Mouse (Mus musculus) kidney, embryonic 15.5 days (tissue): ENCODE measurements at regions not wholly inside any gene's neighbourhood (a gene's known extent, or its start where the extent isn't known, plus 50 kb on each side); places are given as distances from the start of the nearest gene placed in this dataset.

Experiments used
- ATAC-seq: fragments of 200-750 bp; cut with Nextera tagmentation; replicated peaks from 2 replicates; pipeline ENCODE4 v1.8.0; 2017; ENCODE audit warnings: moderate TSS enrichment; ENCODE audit not compliant: low FRiP score
- H3K27ac ChIP-seq: fragments of 300-500 bp; sonication (generic); 2 replicates; pipeline ENCODE4 v1.5.1; 2015; ENCODE audit warnings: mild to moderate bottlenecking, inconsistent platforms
- H3K27me3 ChIP-seq: fragments of 300-500 bp; sonication (generic); 2 replicates; pipeline ENCODE4 v1.6.1; 2015; ENCODE audit warnings: inconsistent platforms
- H3K36me3 ChIP-seq: fragments of 300-500 bp; sonication (generic); 2 replicates; pipeline ENCODE4 v1.6.1; 2015; ENCODE audit warnings: inconsistent platforms
- H3K4me1 ChIP-seq: fragments of 300-500 bp; sonication (generic); 2 replicates; pipeline ENCODE4 v1.6.1; 2015; ENCODE audit warnings: inconsistent platforms
- H3K4me2 ChIP-seq: fragments of 300-500 bp; sonication (generic); 2 replicates; pipeline ENCODE4 v1.6.1; 2015; ENCODE audit warnings: moderate library complexity, mild to moderate bottlenecking, inconsistent platforms
- H3K4me3 ChIP-seq: fragments of 300-500 bp; sonication (generic); replicated peaks from 2 replicates; pipeline ENCODE4 v1.5.1; 2015; ENCODE audit warnings: mild to moderate bottlenecking, inconsistent platforms
- H3K9ac ChIP-seq: fragments of 300-500 bp; sonication (generic); 2 replicates; pipeline ENCODE4 v1.6.1; 2015; ENCODE audit warnings: mild to moderate bottlenecking, inconsistent platforms
- H3K9me3 ChIP-seq: fragments of 300-500 bp; sonication (generic); replicated peaks from 2 replicates; pipeline ENCODE4 v1.6.1; 2016; ENCODE audit warnings: inconsistent platforms
- WGBS: fragments of 180-500 bp; shearing (Covaris S2); methylation state at CpG from one replicate; pipeline ENCODE4 v1.1.7; 2015; ENCODE audit warnings: mixed read lengths; 5-methylcytosine and 5-hydroxymethylcytosine counted together

DNA sequence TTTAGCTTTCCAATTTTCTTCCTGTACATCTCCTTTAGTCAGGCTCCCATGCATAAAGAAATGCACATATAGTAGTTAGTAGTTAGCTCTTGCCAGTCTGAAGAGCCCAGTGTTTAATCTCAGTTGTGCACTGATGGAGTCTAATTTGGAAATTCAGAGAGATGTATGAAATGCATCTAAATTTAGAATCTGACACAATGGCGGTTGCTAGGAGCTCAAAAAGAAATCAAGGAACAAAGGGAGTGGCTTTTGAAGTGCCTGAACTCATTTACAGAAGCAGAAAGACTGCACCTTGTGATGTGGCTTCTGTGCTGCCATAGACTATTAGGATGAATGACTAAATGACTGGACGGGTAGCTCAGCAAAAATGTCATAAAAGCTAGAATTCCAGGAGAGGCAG lies 916.3 kb downstream of the Rps29 start:
- Histone ChIP-seq H3K27ac (no peak overlapping the region), H3K9ac (no peak overlapping the region), H3K9me3 (no peaks in the 10 kb centered on the region), H3K36me3 (no peaks in the 10 kb centered on the region), H3K27me3 (no peaks in the 10 kb centered on the region), H3K4me2 (no peak overlapping the region), H3K4me1 (no peaks in the 10 kb centered on the region), H3K4me3 (no peak overlapping the region)
- 77% methylated on average over 2 of the region's 2 CpGs for WGBS
- ATAC-seq = no peak

DNA sequence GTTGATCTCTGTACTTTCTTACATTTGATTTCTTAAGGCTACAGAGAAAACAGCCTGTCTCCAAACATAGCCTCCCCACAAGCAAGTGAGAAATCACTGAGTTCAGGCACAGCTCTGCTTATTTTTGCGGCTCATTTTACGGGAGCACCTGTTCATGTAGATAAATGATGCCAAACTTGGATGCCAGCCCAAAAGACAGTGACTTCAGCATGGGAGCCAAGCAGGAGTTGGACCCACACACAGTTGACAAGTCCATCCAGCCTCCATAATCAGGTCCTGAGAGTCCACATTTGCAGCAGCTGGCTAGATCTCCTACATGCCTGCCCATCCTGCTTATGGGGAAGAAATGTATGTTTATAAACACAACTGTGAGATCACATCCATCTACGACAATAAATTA lies 927.2 kb downstream of the Rps29 start:
- H3K9me3 ChIP-seq = no peaks in the 10 kb centered on the region
- H3K27me3 ChIP-seq = no peaks in the 10 kb centered on the region; the same call in 1 of the 2 replicates
- no peak overlapping the region for H3K27ac ChIP-seq
- no peaks in the 10 kb centered on the region for H3K4me1 ChIP-seq
- no peak overlapping the region for H3K4me3 ChIP-seq
- no peak overlapping the region for H3K9ac ChIP-seq
- ATAC-seq = no peak
- 56% methylated on average over 3 of the region's 3 CpGs for WGBS
- H3K4me2 ChIP-seq = no peak overlapping the region
- no peaks in the 10 kb centered on the region for H3K36me3 ChIP-seq

DNA sequence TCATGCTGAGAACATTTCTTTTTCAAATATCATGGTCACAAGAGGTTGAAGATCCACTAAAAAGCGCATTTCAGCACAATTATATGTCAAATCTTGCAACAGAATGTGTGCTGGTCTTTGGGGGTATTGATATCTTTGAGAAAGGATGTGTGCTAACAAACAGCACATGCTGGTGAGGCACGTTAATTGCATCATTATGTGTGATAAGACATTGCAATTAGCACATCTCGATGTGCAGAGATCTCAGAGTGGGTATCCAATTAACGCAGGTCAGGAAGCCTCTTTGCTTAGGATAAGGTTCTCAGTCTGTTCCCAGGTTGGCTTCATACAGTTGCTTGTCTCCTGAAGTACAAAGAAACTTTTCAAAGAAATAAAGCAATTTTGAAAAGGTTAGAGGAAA lies 941.9 kb downstream of the Rps29 start:
- H3K4me1 ChIP-seq = no peaks in the 10 kb centered on the region
- no peak for ATAC-seq
- no peak overlapping the region for H3K4me3 ChIP-seq
- H3K27me3 ChIP-seq = no peaks in the 10 kb centered on the region
- no peak overlapping the region for H3K4me2 ChIP-seq
- WGBS = 76% methylated on average over 4 of the region's 4 CpGs
- no peaks in the 10 kb centered on the region for H3K36me3 ChIP-seq
- no peak overlapping the region for H3K9ac ChIP-seq
- H3K27ac ChIP-seq = no peak overlapping the region
- H3K9me3 ChIP-seq = no peaks in the 10 kb centered on the region

DNA sequence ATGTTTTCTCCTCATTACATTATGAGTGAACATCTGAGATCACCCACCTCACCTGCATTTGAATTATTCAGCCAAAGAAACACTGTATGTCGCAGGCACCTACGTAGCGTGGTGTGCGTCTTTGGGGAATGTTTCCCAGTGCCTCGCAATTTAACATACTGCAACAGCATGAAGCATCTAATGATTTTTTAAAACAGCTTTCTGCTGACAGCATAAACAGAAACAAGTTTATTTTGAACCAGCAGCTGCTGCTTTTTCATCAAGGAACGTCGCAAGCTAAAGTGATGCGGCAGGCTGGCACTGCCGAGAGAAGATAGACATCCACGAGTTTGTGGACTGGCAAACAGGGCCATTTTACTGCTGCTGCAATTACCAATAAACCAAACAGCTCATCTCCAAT lies 950.7 kb downstream of the Rps29 start:
- H3K4me1 ChIP-seq = no peaks in the 10 kb centered on the region
- H3K4me2 ChIP-seq = no peak overlapping the region
- H3K27ac ChIP-seq = no peak overlapping the region
- H3K4me3 ChIP-seq = no peak overlapping the region
- H3K27me3 ChIP-seq = no peaks in the 10 kb centered on the region
- H3K9me3 ChIP-seq = no peaks in the 10 kb centered on the region
- WGBS = 94% methylated on average over 10 of the region's 10 CpGs
- no peak for ATAC-seq
- H3K9ac ChIP-seq = no peak overlapping the region
- H3K36me3 ChIP-seq = no peaks in the 10 kb centered on the region

DNA sequence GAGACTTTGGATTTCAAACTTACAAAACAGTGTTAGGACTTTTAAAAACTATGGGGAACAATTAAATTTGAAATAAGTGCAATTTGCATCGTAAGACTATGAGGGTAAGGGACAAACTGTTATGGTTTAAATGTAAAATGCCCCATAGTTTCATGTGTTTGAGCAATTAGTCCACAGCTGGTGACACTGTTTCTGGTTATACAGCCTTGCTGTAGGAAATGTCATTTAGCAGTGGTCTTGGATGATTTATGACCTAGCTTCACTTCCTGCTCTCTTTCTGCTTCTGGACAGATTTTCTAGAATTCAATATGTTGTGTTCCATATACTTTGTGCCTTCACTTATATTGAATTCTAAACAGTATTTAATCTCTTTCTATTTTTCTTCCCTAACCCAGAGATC lies 961.5 kb upstream of the Mdga2 start:
- no peak for ATAC-seq
- no peak overlapping the region for H3K4me3 ChIP-seq
- H3K4me2 ChIP-seq = no peak overlapping the region
- WGBS = 80% methylated on average over 1 of the region's 1 CpGs
- no peak overlapping the region for H3K27ac ChIP-seq
- H3K36me3 ChIP-seq = no peaks in the 10 kb centered on the region
- H3K4me1 ChIP-seq = no peaks in the 10 kb centered on the region
- H3K27me3 ChIP-seq = no peaks in the 10 kb centered on the region
- no peaks in the 10 kb centered on the region for H3K9me3 ChIP-seq
- H3K9ac ChIP-seq = no peak overlapping the region

DNA sequence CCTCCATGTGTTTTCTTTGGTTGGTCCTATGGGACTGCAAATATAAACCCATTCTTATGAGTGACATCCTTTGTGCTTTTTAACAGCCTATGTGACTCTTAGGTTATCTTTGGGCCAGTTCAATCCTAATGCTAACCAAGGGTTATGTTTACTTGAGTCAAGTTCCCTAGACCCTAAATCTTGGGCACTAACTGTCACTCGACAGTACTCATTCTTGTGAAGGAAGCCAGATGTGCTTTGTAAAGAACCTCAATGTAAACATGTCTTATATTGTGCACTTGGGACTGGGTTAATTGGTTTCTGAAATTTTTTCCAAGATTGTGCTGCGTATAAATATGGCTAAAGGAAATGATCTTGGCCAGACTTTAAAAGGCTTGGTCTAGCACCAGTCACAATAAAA lies 939.0 kb upstream of the Mdga2 start:
- Histone ChIP-seq H3K4me3 (no peak overlapping the region), H3K9ac (no peak overlapping the region), H3K36me3 (no peaks in the 10 kb centered on the region), H3K4me2 (no peak overlapping the region), H3K9me3 (no peaks in the 10 kb centered on the region), H3K27ac (no peak overlapping the region), H3K4me1 (no peaks in the 10 kb centered on the region), H3K27me3 (no peaks in the 10 kb centered on the region)
- WGBS = 25% methylated on average over 2 of the region's 2 CpGs
- ATAC-seq = peak; percentile 88

DNA sequence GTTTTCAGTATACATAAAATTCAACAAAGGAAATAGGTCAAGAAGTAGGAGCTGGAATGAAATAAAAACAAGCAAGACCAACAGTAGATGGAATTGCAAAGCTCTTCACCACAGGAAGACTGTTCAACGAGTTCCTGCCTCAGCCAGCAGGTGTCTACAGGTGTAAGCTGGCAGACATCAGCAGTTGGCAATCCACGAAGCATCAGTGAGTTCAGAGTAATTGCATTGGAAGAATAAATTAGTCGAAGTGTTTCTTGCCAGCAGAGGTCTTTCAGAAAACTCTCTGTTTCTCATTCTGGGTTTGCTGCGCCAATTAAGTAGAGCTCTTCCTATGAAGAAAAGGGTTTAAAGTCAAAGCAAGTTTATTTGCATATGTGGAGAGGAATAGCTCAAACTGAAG lies 925.7 kb upstream of the Mdga2 start:
- Histone ChIP-seq H3K4me3 (no peak overlapping the region), H3K4me2 (no peak overlapping the region), H3K9ac (no peak overlapping the region), H3K27ac (no peak overlapping the region), H3K9me3 (no peaks in the 10 kb centered on the region), H3K4me1 (no peaks in the 10 kb centered on the region), H3K27me3 (no peaks in the 10 kb centered on the region), H3K36me3 (no peaks in the 10 kb centered on the region)
- ATAC-seq = no peak
- WGBS = 56% methylated on average over 4 of the region's 4 CpGs

DNA sequence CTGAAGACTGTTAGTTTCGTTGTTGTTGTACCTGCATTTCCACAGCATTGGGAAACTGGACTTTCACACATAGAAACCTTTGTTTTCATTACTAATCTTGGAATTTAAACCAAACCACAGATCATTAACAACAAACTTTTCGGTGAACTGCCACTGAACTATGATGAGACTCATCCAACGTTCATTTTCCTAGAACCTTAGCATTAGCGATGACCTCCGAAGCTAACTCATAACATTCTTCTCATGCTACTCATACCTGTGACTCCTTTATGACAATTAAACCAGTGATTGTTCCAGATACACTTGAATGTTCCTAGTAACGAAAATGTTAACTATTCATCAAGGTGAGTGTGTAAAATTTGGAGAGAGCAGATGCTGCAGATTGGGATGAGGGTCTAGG lies 917.5 kb upstream of the Mdga2 start:
- WGBS = 83% methylated on average over 6 of the region's 6 CpGs
- Histone ChIP-seq H3K4me1 (no peaks in the 10 kb centered on the region), H3K36me3 (no peaks in the 10 kb centered on the region), H3K9ac (no peak overlapping the region), H3K9me3 (no peaks in the 10 kb centered on the region), H3K27ac (no peak overlapping the region), H3K4me3 (no peak overlapping the region), H3K4me2 (no peak overlapping the region), H3K27me3 (no peaks in the 10 kb centered on the region)
- no peak for ATAC-seq

DNA sequence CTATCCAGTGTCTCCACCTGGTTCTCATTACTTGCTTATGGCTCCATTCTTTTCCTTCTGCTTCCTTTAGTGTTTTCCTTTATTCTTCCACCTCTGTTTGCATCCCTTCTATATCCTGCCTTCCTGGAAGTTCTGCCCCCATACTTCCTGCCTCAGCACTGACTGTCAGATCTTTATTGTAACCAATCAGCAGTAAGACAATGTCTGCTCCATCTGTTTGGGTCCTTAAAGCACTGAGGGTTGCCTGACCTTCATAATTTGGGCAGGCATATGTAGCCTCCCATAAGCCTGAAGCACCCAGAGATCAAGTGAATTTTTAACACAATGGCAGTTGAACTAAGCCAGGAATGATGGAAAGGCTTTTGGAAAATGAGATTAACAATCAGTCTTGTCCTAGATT lies 909.4 kb upstream of the Mdga2 start:
- Histone ChIP-seq H3K27me3 (no peaks in the 10 kb centered on the region), H3K9me3 (no peaks in the 10 kb centered on the region), H3K27ac (no peak overlapping the region), H3K36me3 (no peaks in the 10 kb centered on the region), H3K4me2 (no peak overlapping the region), H3K4me3 (no peak overlapping the region), H3K9ac (no peak overlapping the region), H3K4me1 (no peaks in the 10 kb centered on the region)
- no peak for ATAC-seq

DNA sequence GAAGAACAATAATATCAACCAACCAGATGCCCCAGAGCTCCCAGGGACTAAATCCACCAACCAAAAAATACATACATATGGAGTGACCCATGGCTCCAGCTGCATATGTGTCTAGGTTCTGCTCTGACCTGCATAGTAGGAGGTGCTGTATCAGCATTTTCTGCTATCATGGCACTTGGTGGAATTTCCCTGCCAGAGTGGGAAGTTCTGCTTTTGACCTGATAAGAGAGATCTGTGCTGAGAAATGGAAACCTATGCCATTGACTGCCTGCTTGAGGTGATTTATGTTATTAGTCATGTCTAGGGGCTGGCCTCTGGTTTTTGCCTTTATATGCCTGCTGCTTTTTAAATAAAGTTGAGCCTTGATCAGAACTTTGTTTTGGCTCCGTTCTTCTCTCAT lies 893.4 kb upstream of the Mdga2 start:
- H3K9me3 ChIP-seq = no peaks in the 10 kb centered on the region
- WGBS = 67% methylated on average over 1 of the region's 1 CpGs
- H3K27ac ChIP-seq = no peak overlapping the region
- H3K4me3 ChIP-seq = no peak overlapping the region
- no peak overlapping the region for H3K9ac ChIP-seq
- no peak overlapping the region for H3K4me2 ChIP-seq
- no peaks in the 10 kb centered on the region for H3K36me3 ChIP-seq
- ATAC-seq = no peak
- H3K27me3 ChIP-seq = no peaks in the 10 kb centered on the region
- H3K4me1 ChIP-seq = no peaks in the 10 kb centered on the region
